Mouse (Mus musculus) kidney, adult 10 weeks (tissue): ENCODE measurements around the gene Vmn1r214. TPM values are rescaled to one million over a fixed set of nuclear protein-coding genes. Genes with fewer than 3 reads are reported as not detected.

Experiments
- polyA plus RNA-seq: library from polyadenylated mRNA; stranded (reverse); fragments of 350-450 nt; fragmentation: Illumina TruSeq; extraction: RNeasy Lipid Tissue Mini Kit (QIAGEN cat#74804); gene quantifications from one replicate; pipeline ENCODE4 v1.2.3, GENCODE M21; 2014; ENCODE audit warnings: low read depth, low replicate concordance

Vmn1r214 gene
- not detected for polyA plus RNA-seq

DNA sequence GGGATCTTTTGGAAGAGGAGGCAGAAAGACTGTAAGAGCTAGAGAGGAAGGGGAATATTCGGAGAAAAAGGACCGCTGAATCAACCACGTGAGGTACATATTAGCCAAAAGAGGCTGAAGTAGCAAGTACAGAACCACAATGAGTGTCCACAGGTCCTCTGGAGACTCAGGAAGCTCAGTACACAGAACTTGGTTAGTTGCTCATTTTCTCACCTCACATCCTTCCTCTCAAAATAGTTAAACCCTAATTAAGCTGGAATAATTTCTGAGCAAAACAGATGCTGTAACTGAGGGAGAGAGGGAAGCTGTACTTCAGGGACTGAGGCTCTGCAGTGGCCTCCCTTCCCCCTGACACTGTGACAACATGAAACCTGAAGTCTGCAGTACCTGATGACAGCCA, at the start of gene Vmn1r214:
Vmn1r214 (plus strand) TSS at position 301 of the 400 bp plus-strand sequence.

DNA sequence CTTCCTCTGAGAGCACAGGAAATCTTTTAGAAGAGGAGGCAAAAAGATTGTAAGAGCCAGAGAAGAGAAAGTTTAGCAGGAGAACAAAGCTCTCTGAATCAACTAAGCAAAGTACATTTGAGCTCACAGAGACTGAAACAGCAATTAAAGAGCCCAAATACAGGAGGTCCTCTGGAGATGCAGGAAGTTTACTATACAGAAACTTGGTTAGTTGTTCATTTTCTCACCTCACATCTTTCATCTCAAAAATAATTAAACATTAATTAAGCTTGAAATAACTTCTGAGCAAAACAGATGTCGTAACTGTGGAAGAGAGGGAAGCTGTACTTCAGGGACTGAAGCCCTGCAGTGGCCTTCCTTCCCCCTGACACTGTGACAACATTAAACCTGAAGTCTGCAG, 22.9 kb upstream of the Vmn1r214 start, which contains the start of gene Vmn1r213:
Vmn1r213 (plus strand) TSS at position 301 of the 400 bp plus-strand sequence.

DNA sequence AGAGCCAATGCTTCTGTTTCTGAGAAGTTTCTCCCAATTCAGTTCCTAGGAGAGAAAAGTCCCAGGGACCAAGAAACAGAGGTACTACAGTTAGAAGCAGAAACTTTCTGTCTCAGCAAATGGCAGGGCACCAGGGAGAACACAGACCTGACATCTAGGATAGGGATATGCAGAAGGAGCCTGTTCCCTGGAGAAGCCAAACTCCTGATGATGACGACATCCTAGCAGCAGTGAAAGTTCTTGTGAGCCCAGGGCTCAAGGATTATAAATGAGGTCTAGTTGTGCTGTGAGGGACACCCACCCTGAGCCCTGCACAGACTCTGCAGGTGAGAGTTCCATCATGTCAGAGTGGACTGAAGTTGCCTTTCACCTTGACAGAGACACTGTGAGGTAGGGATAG, 37.5 kb downstream of the Vmn1r214 start, which contains the start of gene Vmn1r215:
Vmn1r215 (plus strand) TSS at position 301 of the 400 bp plus-strand sequence.

Other genes starting within 250 kb of the Vmn1r214 start
- not detected for gene Vmn1r209, start 220.7 kb upstream of the Vmn1r214 start, polyA plus RNA-seq
- gene Vmn1r210, start 199.1 kb upstream of the Vmn1r214 start, polyA plus RNA-seq, result not detected
- gene Vmn1r211, start 172.9 kb upstream of the Vmn1r214 start, polyA plus RNA-seq, result not detected
- gene Vmn1r212, start 146.2 kb upstream of the Vmn1r214 start, polyA plus RNA-seq, result not detected
- gene Vmn1r213, start 22.8 kb upstream of the Vmn1r214 start, polyA plus RNA-seq, result not detected
- gene Vmn1r215, start 37.6 kb downstream of the Vmn1r214 start, polyA plus RNA-seq, result not detected
- not detected for gene Vmn1r217, start 87.8 kb downstream of the Vmn1r214 start, polyA plus RNA-seq
- gene Vmn1r218, start 102.7 kb downstream of the Vmn1r214 start, polyA plus RNA-seq, result not detected
- gene Vmn1r219, start 128.9 kb downstream of the Vmn1r214 start, polyA plus RNA-seq, result not detected
- gene Vmn1r220, start 157.6 kb downstream of the Vmn1r214 start, polyA plus RNA-seq, result not detected
- not detected for gene Vmn1r221, start 183.7 kb downstream of the Vmn1r214 start, polyA plus RNA-seq
- gene Vmn1r222, start 205.5 kb downstream of the Vmn1r214 start, polyA plus RNA-seq, result not detected
- not detected for gene Vmn1r223, start 216.7 kb downstream of the Vmn1r214 start, polyA plus RNA-seq